Mouse (Mus musculus) layer of hippocampus, adult 9-10 months (tissue): ENCODE data around the gene Eva1b.

ENCODE experiments used
- DNase-seq: peaks from one replicate; pipeline ENCODE4 v3.0.0; 2022; ENCODE audit warnings: low spot score

Eva1b gene

GRCm38 (mm10) chr4:126120052-126120451, 27.5 kb upstream of the Eva1b start:
- DNase-seq, result no peak

GRCm38 (mm10) chr4:126120506-126120905, 27.0 kb upstream of the Eva1b start:
- no peak for DNase-seq

- DNase-seq, result no peak
These were observed 24.1 kb upstream of the Eva1b start for GRCm38 (mm10) chr4:126123309-126124040.

- no peak for DNase-seq
These were observed 17.0 kb upstream of the Eva1b start for GRCm38 (mm10) chr4:126130502-126130901.

- DNase-seq, result no peak
These were observed 16.0 kb upstream of the Eva1b start for GRCm38 (mm10) chr4:126131290-126132121.

GRCm38 (mm10) chr4:126132636-126133264, 14.8 kb upstream of the Eva1b start:
- DNase-seq, result no peak

- no peak for DNase-seq
These were observed 13.3 kb upstream of the Eva1b start for GRCm38 (mm10) chr4:126134236-126134635.

GRCm38 (mm10) chr4:126134639-126135038, 12.9 kb upstream of the Eva1b start:
- DNase-seq, result no peak

- no peak for DNase-seq
These were observed 9.8 kb upstream of the Eva1b start for GRCm38 (mm10) chr4:126137773-126138172.

GRCm38 (mm10) chr4:126141021-126141420, 6.5 kb upstream of the Eva1b start:
- no peak for DNase-seq

- DNase-seq, result no peak
These were observed 2.1 kb upstream of the Eva1b start for GRCm38 (mm10) chr4:126145396-126145795.

- DNase-seq, result no peak
These were observed 491 bp upstream of the Eva1b start for GRCm38 (mm10) chr4:126146974-126147532.

GRCm38 (mm10) chr4:126148161-126148961, 817 bp downstream of the Eva1b start:
- DNase-seq, result no peak

GRCm38 (mm10) chr4:126149041-126149676, 1.6 kb downstream of the Eva1b start:
- no peak for DNase-seq

- DNase-seq, result no peak
These were observed 2.3 kb downstream of the Eva1b start for GRCm38 (mm10) chr4:126149798-126150197.

- no peak for DNase-seq
These were observed 2.9 kb downstream of the Eva1b start for GRCm38 (mm10) chr4:126150297-126150948.

- DNase-seq, result no peak
These were observed 3.4 kb downstream of the Eva1b start for GRCm38 (mm10) chr4:126150949-126151320.

- DNase-seq, result no peak
These were observed 4.3 kb downstream of the Eva1b start for GRCm38 (mm10) chr4:126151701-126152440.

- DNase-seq, result no peak
These were observed 5.3 kb downstream of the Eva1b start for GRCm38 (mm10) chr4:126152864-126153263.

- DNase-seq, result no peak
These were observed 7.6 kb downstream of the Eva1b start for GRCm38 (mm10) chr4:126155183-126155582.
